Mouse (Mus musculus) ES-E14 (cell line): Measurements from ENCODE around the gene Togaram1. TPM values are rescaled to one million over a fixed set of nuclear protein-coding genes. Genes with fewer than 3 reads are reported as not detected.

Experiments used
- DNase-seq: peaks from one replicate; pipeline ENCODE4 v3.0.0-alpha.2; 2013; ENCODE audit warnings: low read depth, low spot score
- H3K27ac ChIP-seq: 2 replicates; pipeline ENCODE4 v1.5.1; 2012; ENCODE audit warnings: low read depth, mild to moderate bottlenecking, low read length, moderate library complexity, mixed read lengths; ENCODE audit not compliant: poor library complexity, insufficient read depth, severe bottlenecking
- H3K36me3 ChIP-seq: 2 replicates; pipeline ENCODE4 v1.6.1; 2012; ENCODE audit warnings: mild to moderate bottlenecking, low read length, moderate library complexity, mixed read lengths; ENCODE audit not compliant: control insufficient read depth, poor library complexity, insufficient read depth, severe bottlenecking
- H3K4me1 ChIP-seq, 2 experiments: fragments of 150-350 bp in 1 of 2; sonication (generic) in 1 of 2; 2 replicates each; pipeline ENCODE4 v1.6.1; 2012; ENCODE audit warnings: low read length in 2 of 2, mild to moderate bottlenecking in 1 of 2, mixed read lengths in 1 of 2; ENCODE audit not compliant: control insufficient read depth in 2 of 2, insufficient read depth in 2 of 2, poor library complexity in 1 of 2
- H3K4me3 ChIP-seq, 2 experiments: fragments of 150-350 bp in 1 of 2; sonication (generic) in 1 of 2; 2 replicates each; pipeline ENCODE4 v1.5.1; 2012; ENCODE audit warnings: low read length in 2 of 2, low read depth in 1 of 2, mild to moderate bottlenecking in 1 of 2, mixed read lengths in 1 of 2; ENCODE audit not compliant: insufficient read depth in 1 of 2, poor library complexity in 1 of 2, severe bottlenecking in 1 of 2
- H3K9ac ChIP-seq: 2 replicates; pipeline ENCODE4 v1.6.1; 2012; ENCODE audit warnings: low read depth, mild to moderate bottlenecking, low read length, mixed read lengths; ENCODE audit not compliant: poor library complexity, insufficient read depth, severe bottlenecking
- H3K9me3 ChIP-seq: fragments of 150-350 bp; sonication (generic); 2 replicates; pipeline ENCODE4 v1.6.1; 2012; ENCODE audit warnings: low read depth, mild to moderate bottlenecking, low read length; ENCODE audit not compliant: control insufficient read depth, insufficient read depth
- CHD2 ChIP-seq: IDR thresholded peaks from 2 replicates; pipeline ENCODE4 v1.6.1; 2014; ENCODE audit warnings: mild to moderate bottlenecking, low read depth, low read length, inconsistent platforms
- HCFC1 ChIP-seq: IDR thresholded peaks from 2 replicates; pipeline ENCODE4 v1.6.1; 2012; ENCODE audit warnings: low read length, inconsistent platforms, borderline replicate concordance; ENCODE audit not compliant: insufficient read depth
- MAFK ChIP-seq: IDR thresholded peaks from 2 replicates; pipeline ENCODE4 v1.6.1; 2014; ENCODE audit warnings: mild to moderate bottlenecking, low read depth, low read length, inconsistent platforms; ENCODE audit not compliant: insufficient read depth
- ZC3H11A ChIP-seq: IDR thresholded peaks from 2 replicates; pipeline ENCODE4 v1.6.1; 2012; ENCODE audit warnings: low read depth, mild to moderate bottlenecking, inconsistent platforms, low read length, borderline replicate concordance
- ZNF384 ChIP-seq: IDR thresholded peaks from 2 replicates; pipeline ENCODE4 v1.6.1; 2012; ENCODE audit warnings: low read depth, low read length, inconsistent platforms
- in situ Hi-C, 2 experiments: fragments of 600-800 bp; cut with MboI; formaldehyde crosslinking; loops; one replicate each; pipeline ENCODE4 v1.15.1; 2025; ENCODE audit warnings: low sequenced_read_pairs in 2 of 2, inconsistent platforms in 1 of 2; ENCODE audit not compliant: unreplicated experiment in 2 of 2
- total RNA-seq: library from RNA; depleted of rRNA; stranded (reverse); fragments of 300-350 nt; gene quantifications from 2 replicates; pipeline ENCODE4 v1.2.3, GENCODE M21; 2012; rRNA removed

The Togaram1 gene
- total RNA-seq, 1 experiment, result 28.7 TPM

DNA sequence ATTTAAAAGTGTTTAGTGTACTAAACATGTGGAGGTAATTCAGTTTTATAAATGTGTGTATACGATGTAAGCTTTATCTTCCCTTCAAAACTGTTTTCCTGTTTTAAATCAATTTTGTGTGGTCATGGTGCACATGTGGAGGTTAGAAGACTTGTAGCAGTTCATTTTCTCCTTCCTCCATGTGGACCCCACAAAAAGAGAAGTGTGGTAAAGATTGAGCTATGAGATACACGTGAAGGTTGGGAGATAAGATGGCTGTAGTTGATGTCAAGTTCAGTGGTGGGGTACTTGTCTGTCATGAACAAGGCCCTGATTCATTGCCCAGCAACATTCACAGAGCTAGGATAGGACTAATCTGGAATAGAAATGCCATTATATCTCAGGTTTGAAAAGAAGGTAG, 92.6 kb downstream of the Togaram1 start:
- H3K27ac ChIP-seq, result no peak overlapping the region
- no peak for DNase-seq
- no peaks in the 10 kb centered on the region for H3K9me3 ChIP-seq
- in situ Hi-C loops, result no loop called here
- TF ChIP-seq HCFC1 (no peak), CHD2 (no peak), ZNF384 (no peak), ZC3H11A (no peak), MAFK (no peak)
- H3K4me3 ChIP-seq, result no peak overlapping the region
- H3K4me1 ChIP-seq, result no peaks in the 10 kb centered on the region
- peaks cover 5% of the 10 kb centered on the region; the same call in 1 of the 2 replicates for H3K36me3 ChIP-seq
- H3K9ac ChIP-seq, result no peak overlapping the region

DNA sequence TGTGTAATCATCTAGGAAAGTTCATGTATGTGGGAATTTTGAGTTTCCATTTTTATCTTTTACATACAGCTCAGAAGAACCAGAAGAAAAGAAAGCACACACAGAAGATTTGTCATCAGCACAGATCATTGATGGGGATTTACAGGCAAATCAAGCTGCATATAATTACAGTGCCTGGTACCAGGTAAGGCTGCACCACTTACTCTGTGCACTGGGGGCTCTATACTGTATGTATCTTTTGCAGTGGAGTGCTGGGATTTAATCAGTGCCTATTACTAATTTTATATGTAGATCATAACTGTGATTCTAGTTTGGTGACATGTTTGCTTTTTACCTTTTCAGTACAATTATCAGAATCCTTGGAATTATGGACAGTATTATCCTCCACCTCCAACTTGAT, 95.5 kb downstream of the Togaram1 start:
- Histone ChIP-seq H3K36me3 (peaks cover 13% of the 10 kb centered on the region), H3K9ac (no peak overlapping the region), H3K4me3 (no peak overlapping the region), H3K27ac (no peak overlapping the region), H3K9me3 (no peaks in the 10 kb centered on the region), H3K4me1 (no peaks in the 10 kb centered on the region)
- DNase-seq, result no peak
- TF ChIP-seq HCFC1 (no peak), ZC3H11A (no peak), ZNF384 (no peak), CHD2 (no peak), MAFK (no peak)
- in situ Hi-C loops, result no loop called here

DNA sequence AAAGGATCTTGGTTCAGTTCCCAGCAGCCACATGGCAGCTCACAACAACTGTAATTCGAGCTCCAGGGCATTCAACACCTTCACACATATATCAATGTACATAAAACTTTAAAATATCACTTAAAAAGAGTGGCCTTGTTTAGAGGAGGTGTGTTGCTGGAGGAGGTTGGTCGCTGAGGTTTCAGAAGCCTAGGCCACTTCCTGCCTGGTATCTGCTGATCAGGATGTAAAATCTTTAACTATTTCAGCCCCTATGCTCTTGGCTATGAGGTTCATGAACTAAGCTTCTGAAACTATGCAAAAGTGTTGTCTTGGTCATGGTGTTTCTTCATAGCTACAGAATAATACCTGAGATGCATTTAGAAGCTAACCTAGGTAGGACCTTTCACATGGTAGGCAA, 99.6 kb downstream of the Togaram1 start:
- no peak for DNase-seq
- in situ Hi-C loops, result no loop called here
- no peak overlapping the region for H3K27ac ChIP-seq
- TF ChIP-seq ZNF384 (no peak), HCFC1 (no peak), MAFK (no peak)
- H3K4me1 ChIP-seq, result no peaks in the 10 kb centered on the region
- H3K9ac ChIP-seq, result no peak overlapping the region
- no peaks in the 10 kb centered on the region for H3K9me3 ChIP-seq
- H3K4me3 ChIP-seq, result no peak overlapping the region
- H3K36me3 ChIP-seq, result peaks cover 17% of the 10 kb centered on the region

DNA sequence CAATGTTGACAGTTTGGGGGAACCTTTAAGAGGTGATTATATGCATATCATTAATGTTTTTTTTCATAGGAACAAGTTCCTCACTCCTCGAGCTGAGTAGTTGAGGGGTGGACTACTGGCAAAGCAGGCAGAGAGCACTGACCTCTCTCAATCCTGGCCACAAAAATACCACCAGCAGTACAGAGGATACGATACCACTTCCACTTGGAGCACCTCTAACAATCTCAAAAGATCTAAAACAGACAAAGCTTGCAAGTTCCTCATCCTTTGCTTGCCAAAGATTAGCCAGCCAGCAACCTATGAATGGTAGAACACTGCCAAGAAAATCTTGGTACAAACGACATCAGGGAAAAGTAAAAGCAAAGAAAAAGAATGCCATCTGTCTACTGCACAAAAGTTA, 100.6 kb downstream of the Togaram1 start:
- TF ChIP-seq MAFK (no peak), HCFC1 (no peak), ZC3H11A (no peak), CHD2 (no peak), ZNF384 (no peak)
- peaks cover 17% of the 10 kb centered on the region for H3K36me3 ChIP-seq
- no peak overlapping the region for H3K27ac ChIP-seq
- H3K9ac ChIP-seq, result no peak overlapping the region
- no peak for DNase-seq
- H3K9me3 ChIP-seq, result no peaks in the 10 kb centered on the region
- in situ Hi-C loops, result no loop called here
- H3K4me1 ChIP-seq, result no peaks in the 10 kb centered on the region
- H3K4me3 ChIP-seq, result no peak overlapping the region

DNA sequence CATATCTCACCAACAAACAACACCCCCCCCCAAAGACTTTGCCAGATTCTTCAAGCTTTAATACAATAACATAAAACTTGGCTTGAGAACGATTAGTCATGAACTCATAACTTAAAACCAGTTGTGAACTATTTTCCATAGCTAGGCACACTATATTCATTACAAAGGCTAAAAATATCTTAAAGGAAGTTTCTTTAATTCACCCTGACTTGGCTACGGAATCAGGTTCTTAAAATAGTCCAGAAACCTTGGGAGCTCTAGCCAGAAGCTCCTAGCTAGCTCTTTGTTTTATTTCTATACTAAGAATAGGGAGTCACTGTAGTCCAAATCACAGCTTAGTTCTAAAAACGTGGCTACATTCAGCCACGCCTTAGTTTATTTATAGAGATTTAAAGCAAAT, 102.8 kb downstream of the Togaram1 start:
- no peak overlapping the region for H3K4me3 ChIP-seq
- H3K36me3 ChIP-seq, result peaks cover 15% of the 10 kb centered on the region
- TF ChIP-seq HCFC1 (no peak), CHD2 (no peak), MAFK (no peak), ZNF384 (no peak), ZC3H11A (no peak)
- no peak overlapping the region for H3K27ac ChIP-seq
- no peak overlapping the region for H3K9ac ChIP-seq
- in situ Hi-C loops, result no loop called here
- DNase-seq, result no peak
- H3K9me3 ChIP-seq, result no peaks in the 10 kb centered on the region
- peaks cover 0 to 3% of the 10 kb centered on the region in 2 experiments; a peak in 1 of 4 replicates for H3K4me1 ChIP-seq

Other genes starting within 250 kb of the Togaram1 start
- 4.1 and 5.9 TPM in 2 replicates for gene Gm527, start 47.9 kb upstream of the Togaram1 start, total RNA-seq
- 9.4 and 10.9 TPM in 2 replicates for gene Klhl28, start 270 bp upstream of the Togaram1 start, total RNA-seq
- gene Prpf39, start 70.5 kb downstream of the Togaram1 start, total RNA-seq, result 22.9 and 26.1 TPM in 2 replicates
- gene Fkbp3, start 108.2 kb downstream of the Togaram1 start, total RNA-seq, result 214 and 281 TPM in 2 replicates
- 45.6 and 51.2 TPM in 2 replicates for gene Fancm, start 109.8 kb downstream of the Togaram1 start, total RNA-seq
- gene Mis18bp1, start 206.8 kb downstream of the Togaram1 start, total RNA-seq, result 51.4 and 52.2 TPM in 2 replicates